Comparison of ENCODE assay signal across 35 mouse cellular contexts in genomic region chr7:117926396-117926795, GRCm38 (mm10).
DNase-seq lines count a peak whose midpoint lies in the region; ATAC-seq and TF ChIP-seq lines count a peak whose summit lies in the region.
"Had no signal": no experiment of that assay in that cellular context is flagged by ENCODE, and none has a peak within 500 bp of the region (broad histone marks: within the 10 kb centered on the region; RNA-seq: fewer than 3 reads in every experiment).

No protein-coding gene starts in this region.

- ATAC-seq in embryonic facial prominence, embryonic 14.5 days (ENCODE audit: low read depth), result no peak
- ATAC-seq: forebrain, embryonic 15.5 days; inflammation-experienced regulatory T-cells, adult 6 months; midbrain, embryonic 13.5 days; Patski had no signal

- intact Hi-C loops in left cerebral cortex, adult 2 months (cut with DNase I), result no loop called here

- H3K4me3 ChIP-seq in embryonic facial prominence, embryonic 14.5 days (ENCODE audit: low read depth, low read length), result no peak overlapping the region
- no peak overlapping the region for H3K4me3 ChIP-seq in left cerebral cortex, adult 2 months
- H3K4me3 ChIP-seq: embryonic facial prominence, embryonic 12.5 days; forebrain, embryonic 10.5 days; forebrain, embryonic 15.5 days; gastrocnemius, adult 2 months; hindbrain, embryonic 15.5 days; layer of hippocampus, adult 2 months; liver, embryonic 15.5 days; lung, embryonic 15.5 days; midbrain, embryonic 13.5 days; neural tube, embryonic 13.5 days had no signal

- H3K9ac ChIP-seq in embryonic facial prominence, embryonic 14.5 days (ENCODE audit: low read depth, low read length), result no peak overlapping the region
- H3K9ac ChIP-seq: embryonic facial prominence, embryonic 12.5 days; forebrain, embryonic 15.5 days; hindbrain, embryonic 15.5 days; liver, embryonic 15.5 days; lung, embryonic 15.5 days; midbrain, embryonic 13.5 days; neural tube, embryonic 13.5 days had no signal

- no peaks in the 10 kb centered on the region for H3K36me3 ChIP-seq in embryonic facial prominence, embryonic 14.5 days (ENCODE audit: control insufficient read depth, insufficient read depth, low read length)
- H3K36me3 ChIP-seq: embryonic facial prominence, embryonic 12.5 days; forebrain, embryonic 10.5 days; forebrain, embryonic 15.5 days; G1E; hindbrain, embryonic 15.5 days; liver, embryonic 15.5 days; lung, embryonic 15.5 days; midbrain, embryonic 13.5 days; neural tube, embryonic 13.5 days had no signal

- no peaks in the 10 kb centered on the region for H3K4me1 ChIP-seq in embryonic facial prominence, embryonic 14.5 days (ENCODE audit: control insufficient read depth, insufficient read depth, low read length)
- H3K4me1 ChIP-seq: embryonic facial prominence, embryonic 12.5 days; hindbrain, embryonic 15.5 days; liver, embryonic 15.5 days; lung, embryonic 15.5 days; midbrain, embryonic 13.5 days had no signal

- 14% methylated on average over 1 of the region's 1 CpGs for WGBS in embryonic facial prominence, embryonic 14.5 days

- H3K9me3 ChIP-seq in embryonic facial prominence, embryonic 14.5 days (ENCODE audit: control insufficient read depth, low read length), result no peaks in the 10 kb centered on the region
- H3K9me3 ChIP-seq: embryonic facial prominence, embryonic 12.5 days; forebrain, embryonic 10.5 days; forebrain, embryonic 15.5 days; hindbrain, embryonic 15.5 days; liver, embryonic 15.5 days; lung, embryonic 15.5 days; midbrain, embryonic 13.5 days; neural tube, embryonic 13.5 days had no signal

- H3K27me3 ChIP-seq in embryonic facial prominence, embryonic 14.5 days (replicated peaks; ENCODE audit: control insufficient read depth, insufficient read depth, low read length), result no peaks in the 10 kb centered on the region
- H3K27me3 ChIP-seq: embryonic facial prominence, embryonic 12.5 days; forebrain, embryonic 15.5 days; hindbrain, embryonic 15.5 days; liver, embryonic 15.5 days; lung, embryonic 15.5 days; midbrain, embryonic 13.5 days; neural tube, embryonic 13.5 days; Patski had no signal

- H3K27ac ChIP-seq in embryonic facial prominence, embryonic 14.5 days (replicated peaks; ENCODE audit: low read depth, low read length), result no peak overlapping the region
- H3K27ac ChIP-seq in left cerebral cortex, adult 2 months, result no peak overlapping the region
- H3K27ac ChIP-seq: embryonic facial prominence, embryonic 12.5 days; forebrain, embryonic 10.5 days; forebrain, embryonic 15.5 days; gastrocnemius, adult 2 months; hindbrain, embryonic 15.5 days; layer of hippocampus, adult 2 months; liver, embryonic 15.5 days; lung, embryonic 15.5 days; midbrain, embryonic 13.5 days; neural tube, embryonic 13.5 days had no signal

- TF ChIP-seq CTCF in left cerebral cortex, adult 2 months (IDR thresholded peaks at IDR 0.05), result no peak

- DNase-seq in embryo, embryonic 10 days (ENCODE audit: low spot score), result peak; percentile 56
- DNase-seq in embryo, embryonic 9.5 days (ENCODE audit: extremely low spot score), result no peak
- peak; percentile 20 for DNase-seq in retina, postnatal 1 day
- DNase-seq in retina, embryonic 14.5 days (ENCODE audit: low spot score), result no peak
- DNase-seq in embryonic facial prominence, embryonic 14.5 days (ENCODE audit: low spot score), result peak; percentile 37
- DNase-seq in cerebellum, adult 8-10 months, result no peak
- DNase-seq in cerebellum, adult 9-11 months, result no peak
- DNase-seq in left cerebral cortex, adult 2 months (ENCODE audit: extremely low spot score in 1 of 2, low spot score in 2 of 2), result no peak
- DNase-seq: adrenal gland, adult 2 months; adrenal gland, postnatal 36 days; cerebellum, adult 18-20 months; cerebellum, postnatal 36 days; gastrocnemius, adult 2 months; gastrocnemius, postnatal 36 days; heart, adult 18-20 months; heart, postnatal 4 days; kidney, adult 11 months; kidney, postnatal 36 days; lung, postnatal 36 days; spleen, adult 18-20 months; thymus, adult 18-20 months; thymus, postnatal 25 days had no signal

- no peak overlapping the region for H3K4me2 ChIP-seq in embryonic facial prominence, embryonic 14.5 days (ENCODE audit: low read depth, low read length)
- H3K4me2 ChIP-seq: embryonic facial prominence, embryonic 12.5 days; forebrain, embryonic 15.5 days; heart, embryonic 11.5 days; hindbrain, embryonic 15.5 days; liver, embryonic 15.5 days; lung, embryonic 15.5 days; midbrain, embryonic 13.5 days; neural tube, embryonic 13.5 days had no signal

Comparison
In these comparisons a context has a peak if more than half of its experiments do, and no peak if none do; other contexts are left out.
1. DNase-seq: peak in embryo, embryonic 10 days (single experiment), retina, postnatal 1 day (single experiment) and embryonic facial prominence, embryonic 14.5 days (single experiment); none in embryo, embryonic 9.5 days (single experiment), retina, embryonic 14.5 days (single experiment), cerebellum, adult 8-10 months (single experiment), cerebellum, adult 9-11 months (single experiment) and left cerebral cortex, adult 2 months (0 of 2).